Mouse (Mus musculus) mesoderm, embryonic 11.5 days (tissue): ENCODE data around the gene Hoxd3.
A peak's percentile ranks its signal among the peaks of the same experiment; 100 is the strongest.

ENCODE experiments used
- DNase-seq: peaks from one replicate; pipeline ENCODE4 v3.0.0-alpha.2; 2012; ENCODE audit warnings: low read depth, low spot score

Gene Hoxd3

DNA sequence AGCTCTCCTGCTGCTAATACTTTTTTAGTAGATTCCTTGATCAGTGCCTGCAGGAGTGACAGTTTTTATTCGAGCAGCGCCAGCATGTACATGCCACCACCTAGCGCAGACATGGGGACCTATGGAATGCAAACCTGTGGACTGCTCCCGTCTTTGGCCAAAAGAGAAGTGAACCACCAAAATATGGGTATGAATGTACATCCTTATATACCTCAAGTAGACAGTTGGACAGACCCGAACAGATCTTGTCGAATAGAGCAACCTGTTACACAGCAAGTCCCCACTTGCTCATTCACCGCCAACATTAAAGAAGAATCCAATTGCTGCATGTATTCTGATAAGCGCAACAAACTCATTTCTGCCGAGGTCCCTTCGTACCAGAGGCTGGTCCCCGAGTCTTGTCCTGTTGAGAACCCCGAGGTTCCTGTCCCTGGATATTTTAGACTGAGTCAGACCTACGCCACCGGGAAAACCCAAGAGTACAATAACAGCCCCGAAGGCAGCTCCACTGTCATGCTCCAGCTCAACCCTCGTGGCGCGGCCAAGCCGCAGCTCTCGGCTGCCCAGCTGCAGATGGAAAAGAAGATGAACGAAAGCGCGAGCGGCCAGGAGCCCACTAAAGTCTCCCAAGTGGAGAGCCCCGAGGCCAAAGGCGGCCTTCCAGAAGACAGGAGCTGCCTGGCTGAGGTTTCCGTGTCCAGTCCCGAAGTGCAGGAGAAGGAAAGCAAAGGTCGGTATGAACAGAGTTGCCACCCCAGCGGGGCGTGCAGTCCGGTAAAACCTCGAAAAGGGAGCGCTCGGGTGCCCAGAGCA lies 19.5 kb upstream of the Hoxd3 start:
- DNase-seq: no peak

DNA sequence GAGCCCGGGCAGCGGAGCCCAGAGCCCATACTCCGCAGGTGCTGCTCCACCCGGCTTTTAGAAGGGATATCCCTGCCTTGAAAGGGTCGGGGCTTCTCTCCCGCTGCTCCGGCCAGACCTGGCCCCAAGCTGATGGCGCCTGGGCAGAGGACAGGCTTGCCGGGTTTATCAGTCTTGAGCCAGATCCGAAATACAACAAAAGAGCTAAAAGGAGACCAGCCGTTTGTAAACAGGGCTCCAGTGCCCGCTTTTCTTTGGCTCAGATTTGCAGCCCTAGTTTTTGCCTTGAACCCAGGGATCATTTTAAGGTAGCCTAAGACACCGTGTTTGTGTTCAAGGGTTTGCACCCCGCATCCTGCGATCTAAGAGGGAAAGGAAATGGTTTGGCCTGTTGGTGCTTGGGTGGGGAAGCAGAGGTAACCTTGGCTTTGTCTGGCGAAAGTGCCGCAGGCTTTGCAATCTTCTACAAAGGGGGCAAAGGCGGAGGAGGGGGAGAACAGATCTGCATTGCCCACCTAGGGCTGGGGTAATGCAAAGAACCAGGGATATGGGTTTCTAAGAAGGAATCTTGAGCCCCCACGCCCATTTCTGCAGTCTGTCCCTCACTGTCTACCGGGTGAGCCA lies 18.8 kb upstream of the Hoxd3 start:
- DNase-seq: no peak

DNA sequence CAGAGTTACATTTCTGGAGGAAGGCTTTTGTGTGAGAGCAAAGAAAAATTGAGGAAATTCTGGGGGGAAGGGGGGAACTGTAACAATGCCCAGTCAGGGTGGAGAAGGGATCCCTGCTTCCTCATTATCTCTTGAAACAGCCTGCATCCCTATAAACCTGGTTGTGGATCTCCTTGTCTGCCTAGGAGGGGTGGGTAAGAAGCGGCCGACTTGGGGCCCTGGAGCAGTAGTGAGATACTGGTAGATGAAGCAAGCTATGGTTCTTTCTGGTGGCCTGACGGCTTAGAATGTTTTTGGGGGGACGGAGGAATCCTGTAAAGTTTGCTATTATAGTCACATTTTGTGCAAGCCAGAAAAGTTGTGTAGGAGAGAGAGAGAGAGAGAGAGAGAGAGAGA lies 18.3 kb upstream of the Hoxd3 start:
- no peak for DNase-seq

DNA sequence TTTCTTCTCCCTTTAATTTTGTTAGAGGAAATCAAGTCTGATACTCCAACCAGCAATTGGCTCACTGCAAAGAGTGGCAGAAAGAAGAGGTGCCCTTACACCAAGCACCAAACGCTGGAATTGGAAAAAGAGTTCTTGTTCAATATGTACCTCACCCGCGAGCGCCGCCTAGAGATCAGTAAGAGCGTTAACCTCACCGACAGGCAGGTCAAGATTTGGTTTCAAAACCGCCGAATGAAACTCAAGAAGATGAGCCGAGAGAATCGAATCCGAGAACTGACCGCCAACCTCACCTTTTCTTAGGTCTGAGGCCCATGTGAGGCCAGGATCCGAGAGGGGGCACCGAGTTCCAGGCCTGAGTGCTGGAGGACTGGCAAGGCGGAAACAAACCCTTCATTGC lies 17.7 kb upstream of the Hoxd3 start:
- peak; percentile 82 for DNase-seq

DNA sequence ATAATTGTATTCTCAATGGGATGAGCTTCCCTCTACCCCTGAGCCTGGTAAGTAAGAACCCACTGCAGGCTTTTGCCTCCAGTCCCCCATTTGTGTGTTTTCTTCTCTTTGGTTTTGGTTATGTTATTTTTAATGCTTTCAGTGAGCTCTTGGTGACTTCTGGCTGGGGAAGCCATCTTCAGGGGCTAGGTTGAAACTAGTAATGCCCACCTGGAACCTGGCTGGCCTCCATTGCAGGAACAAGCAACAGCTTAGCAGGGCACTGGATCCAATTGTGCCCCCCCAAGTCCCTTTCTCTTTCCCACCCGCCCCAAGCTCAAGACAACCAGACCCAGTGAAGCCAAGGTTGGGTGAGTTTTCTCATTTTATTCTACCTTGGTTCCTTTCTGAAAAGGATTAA lies 16.3 kb upstream of the Hoxd3 start:
- no peak for DNase-seq

DNA sequence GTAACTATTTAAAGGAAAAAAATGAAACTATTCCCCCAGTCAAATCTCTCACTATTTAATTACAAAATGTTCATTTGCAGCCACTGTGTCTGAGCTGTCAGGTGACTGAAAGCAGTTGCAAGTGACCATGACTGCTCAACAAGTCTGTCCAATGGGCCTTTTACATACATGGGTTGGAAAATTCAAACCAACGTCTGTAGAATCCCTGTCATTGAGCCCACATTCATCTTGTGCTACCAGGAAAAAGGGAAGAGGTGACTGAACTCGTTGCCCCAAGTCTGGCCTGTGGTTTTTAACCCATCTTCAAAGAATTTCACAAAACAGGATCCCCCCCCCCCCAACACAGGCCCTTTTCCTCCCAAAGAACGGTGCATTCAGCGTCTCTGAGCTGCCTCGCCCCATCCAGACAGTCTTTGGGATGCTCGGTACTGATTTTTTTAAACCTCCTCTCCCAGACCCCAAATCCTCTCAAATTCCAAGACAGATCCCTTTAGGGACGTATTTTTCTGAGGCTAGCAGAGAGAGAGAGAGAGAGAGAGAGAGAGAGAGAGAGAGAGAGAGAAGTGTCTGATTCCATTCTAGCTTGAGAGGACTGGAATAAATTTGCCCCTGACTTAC lies 15.8 kb upstream of the Hoxd3 start:
- DNase-seq: no peak

DNA sequence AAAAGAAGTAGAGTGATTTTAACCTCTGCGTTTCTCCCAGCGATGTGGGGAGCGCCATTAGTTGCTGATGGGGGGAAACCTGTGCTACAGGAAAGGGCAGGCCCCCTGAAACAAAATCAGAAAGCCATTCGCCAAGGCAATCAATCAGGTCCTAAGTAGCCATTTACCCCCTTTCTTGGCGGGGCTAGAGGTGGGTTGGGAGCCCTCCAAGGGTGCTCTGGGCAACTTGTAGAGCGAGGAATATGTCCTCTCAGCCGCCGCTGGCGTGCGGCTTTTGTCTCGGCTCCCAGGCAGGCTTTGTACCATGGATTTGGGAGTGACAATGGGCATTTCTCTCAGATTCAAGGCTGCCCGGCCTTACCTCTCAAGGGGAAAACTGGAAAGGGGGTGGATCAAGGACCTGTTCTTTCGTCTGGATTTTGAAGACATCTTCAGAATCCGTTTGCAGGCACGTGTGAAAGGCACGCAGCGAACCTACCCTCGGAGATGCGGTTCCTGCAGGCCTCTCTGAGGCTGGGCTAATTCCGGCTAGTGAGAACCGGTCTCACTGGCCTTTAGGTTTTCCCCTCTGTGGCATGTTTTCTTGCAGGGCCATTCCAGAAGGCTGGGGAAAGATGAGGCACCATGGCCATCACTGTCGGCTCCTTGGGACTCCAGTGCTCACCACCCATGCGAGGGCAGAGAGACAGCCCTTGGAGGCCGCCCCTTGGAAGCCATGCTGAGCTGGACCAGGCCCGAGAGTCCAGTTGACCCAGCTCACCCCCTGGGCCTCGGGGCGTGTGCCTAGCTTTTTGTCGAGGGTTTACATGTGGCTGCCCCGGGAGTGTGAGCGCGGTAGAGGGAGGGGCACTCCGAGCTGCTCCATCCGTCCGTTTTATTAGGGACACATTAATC lies 15.0 kb upstream of the Hoxd3 start:
- DNase-seq: no peak

DNA sequence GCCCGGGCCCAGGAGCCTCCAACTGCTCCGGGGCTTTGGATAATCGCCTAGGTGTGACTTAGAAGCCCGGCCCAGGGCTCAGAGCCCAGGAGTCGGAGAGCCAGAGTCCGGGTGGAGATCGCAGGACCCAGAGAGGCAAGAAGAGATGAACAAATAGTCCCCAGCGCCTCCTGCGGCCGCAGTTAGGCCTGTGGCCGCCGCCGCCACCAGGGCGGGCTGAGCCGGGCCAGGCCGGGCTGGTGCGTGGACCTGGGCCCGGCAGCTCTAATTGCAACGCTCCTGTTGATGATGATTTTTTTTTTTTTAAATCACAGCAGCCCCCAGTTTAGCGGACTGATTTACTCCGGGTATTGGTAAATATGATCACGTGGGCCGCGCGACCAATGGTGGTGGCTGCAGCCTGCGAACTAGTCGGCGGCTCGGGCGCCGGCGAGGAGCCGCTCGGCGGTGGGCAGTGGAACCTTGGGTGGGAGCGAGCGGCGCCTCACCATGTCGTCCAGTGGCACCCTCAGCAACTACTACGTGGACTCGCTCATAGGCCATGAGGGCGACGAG lies 14.1 kb upstream of the Hoxd3 start, which contains the start of gene Hoxd9:
Gene Hoxd9, plus strand, starts transcription at position 161 of the 555 bp plus-strand sequence.
- DNase-seq: peak; percentile 79

DNA sequence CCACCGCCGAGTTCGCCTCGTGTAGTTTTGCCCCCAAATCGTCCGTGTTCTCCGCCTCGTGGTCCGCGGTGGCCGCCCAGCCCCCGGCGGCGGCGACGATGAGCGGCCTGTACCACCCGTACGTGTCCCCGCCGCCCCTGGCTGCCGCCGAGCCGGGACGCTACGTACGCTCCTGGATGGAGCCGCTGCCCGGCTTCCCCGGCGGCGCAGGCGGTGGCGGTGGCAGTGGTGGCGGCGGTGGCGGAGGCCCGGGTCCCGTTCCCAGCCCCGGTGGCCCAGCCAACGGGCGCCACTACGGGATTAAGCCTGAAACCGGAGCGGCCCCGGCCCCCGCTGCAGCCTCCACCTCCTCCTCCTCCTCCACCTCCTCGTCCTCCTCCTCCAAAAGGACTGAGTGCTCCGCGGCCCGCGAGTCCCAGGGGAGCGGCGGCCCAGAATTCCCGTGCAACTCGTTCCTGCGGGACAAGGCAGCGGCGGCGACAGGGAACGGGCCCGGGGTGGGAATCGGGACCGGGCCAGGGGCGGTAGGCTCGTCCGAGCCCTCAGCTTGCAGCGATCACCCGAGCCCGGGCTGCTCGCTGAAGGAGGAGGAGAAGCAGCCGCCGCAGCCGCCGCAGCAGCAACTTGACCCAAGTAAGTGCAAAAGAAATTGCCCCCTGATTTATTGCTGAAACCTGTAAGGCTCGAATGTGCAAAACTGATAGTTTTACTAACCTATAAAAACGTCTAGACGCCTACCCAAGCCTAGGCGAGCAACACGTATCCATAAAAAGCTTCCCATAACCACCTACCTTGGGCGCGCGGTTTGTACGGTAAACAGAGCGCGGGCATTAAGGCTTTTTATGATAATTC lies 13.3 kb upstream of the Hoxd3 start:
- no peak for DNase-seq

DNA sequence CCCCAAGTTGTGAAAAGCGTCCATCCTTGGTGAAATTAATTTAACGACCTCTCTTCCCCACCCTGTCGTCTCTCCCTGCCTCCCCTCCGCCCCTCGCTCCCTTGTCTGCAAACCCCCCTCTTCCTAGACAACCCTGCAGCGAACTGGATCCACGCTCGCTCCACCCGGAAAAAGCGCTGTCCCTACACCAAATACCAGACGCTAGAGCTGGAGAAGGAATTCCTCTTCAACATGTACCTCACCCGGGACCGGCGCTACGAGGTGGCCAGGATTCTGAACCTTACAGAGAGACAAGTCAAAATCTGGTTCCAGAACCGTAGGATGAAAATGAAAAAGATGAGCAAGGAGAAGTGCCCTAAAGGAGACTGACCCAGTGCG lies 12.7 kb upstream of the Hoxd3 start:
- DNase-seq: no peak

DNA sequence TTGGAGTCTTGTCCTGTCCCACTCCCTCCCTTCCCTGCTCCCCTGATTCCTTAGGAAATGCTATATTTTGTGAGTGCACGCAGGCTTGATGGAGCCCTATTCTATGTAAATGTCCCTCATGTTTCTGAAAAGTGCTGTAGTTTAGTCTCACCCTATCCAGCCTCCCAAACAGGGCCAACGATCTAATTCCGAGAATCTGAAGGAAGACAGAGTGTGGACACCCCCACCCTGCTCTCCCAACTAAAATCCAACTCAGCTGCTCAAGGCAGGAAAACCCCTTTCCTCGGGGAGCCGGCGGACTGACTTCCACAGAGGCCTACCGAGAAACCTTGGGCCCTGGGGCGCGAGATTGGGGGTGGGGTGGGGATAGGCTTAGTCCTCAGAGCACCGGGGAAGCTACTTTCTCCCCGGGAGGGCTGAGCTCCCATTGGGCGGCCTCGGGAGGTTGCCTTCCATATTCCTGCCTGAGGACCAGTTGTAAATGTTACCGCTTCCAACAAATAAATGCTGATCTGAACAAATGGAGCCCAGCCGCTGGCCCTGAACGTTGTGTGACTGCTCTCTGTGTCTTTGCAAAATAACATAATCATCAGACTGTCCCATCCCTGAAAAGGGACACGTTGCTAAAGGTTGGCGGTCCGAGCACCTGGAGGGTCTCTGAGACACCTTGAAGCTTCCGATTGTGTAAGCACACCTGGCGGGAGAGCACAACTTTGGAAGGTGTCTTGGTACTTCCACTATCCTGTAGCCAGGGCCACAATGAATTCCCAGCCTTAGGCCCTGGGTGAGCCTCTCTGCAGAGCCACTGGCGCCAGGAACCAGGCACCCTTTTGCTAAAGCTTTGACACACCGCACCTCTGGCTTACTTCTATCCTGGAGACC lies 11.8 kb upstream of the Hoxd3 start:
- no peak for DNase-seq

DNA sequence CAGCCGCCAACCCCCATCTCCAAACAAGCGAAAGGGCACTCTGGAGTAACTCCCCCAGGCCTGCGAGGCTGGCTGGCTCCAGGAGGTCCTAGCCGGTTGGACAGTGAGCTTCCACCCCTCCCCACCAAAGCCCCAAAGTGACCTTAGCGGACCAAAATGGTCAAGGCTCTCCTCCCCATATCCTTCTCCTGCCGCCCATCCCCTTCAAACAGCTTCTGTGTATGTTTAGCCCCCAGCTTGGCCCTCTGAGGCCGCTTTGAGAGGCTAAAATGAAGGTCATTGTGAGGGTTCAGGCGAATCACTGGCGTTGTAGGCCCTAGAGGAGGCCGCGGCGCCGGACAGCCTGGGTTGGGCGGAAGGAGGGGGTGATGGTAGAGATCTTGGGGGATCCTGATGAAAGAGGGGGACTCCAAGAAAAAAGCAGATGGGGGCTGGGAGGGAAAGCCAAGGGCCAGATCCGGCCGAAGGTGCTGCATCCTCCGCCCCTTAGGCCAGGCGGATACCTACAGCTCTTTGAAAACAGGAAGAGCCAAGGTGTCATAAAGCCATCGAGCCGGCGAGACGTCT lies 11.1 kb upstream of the Hoxd3 start:
- no peak for DNase-seq

DNA sequence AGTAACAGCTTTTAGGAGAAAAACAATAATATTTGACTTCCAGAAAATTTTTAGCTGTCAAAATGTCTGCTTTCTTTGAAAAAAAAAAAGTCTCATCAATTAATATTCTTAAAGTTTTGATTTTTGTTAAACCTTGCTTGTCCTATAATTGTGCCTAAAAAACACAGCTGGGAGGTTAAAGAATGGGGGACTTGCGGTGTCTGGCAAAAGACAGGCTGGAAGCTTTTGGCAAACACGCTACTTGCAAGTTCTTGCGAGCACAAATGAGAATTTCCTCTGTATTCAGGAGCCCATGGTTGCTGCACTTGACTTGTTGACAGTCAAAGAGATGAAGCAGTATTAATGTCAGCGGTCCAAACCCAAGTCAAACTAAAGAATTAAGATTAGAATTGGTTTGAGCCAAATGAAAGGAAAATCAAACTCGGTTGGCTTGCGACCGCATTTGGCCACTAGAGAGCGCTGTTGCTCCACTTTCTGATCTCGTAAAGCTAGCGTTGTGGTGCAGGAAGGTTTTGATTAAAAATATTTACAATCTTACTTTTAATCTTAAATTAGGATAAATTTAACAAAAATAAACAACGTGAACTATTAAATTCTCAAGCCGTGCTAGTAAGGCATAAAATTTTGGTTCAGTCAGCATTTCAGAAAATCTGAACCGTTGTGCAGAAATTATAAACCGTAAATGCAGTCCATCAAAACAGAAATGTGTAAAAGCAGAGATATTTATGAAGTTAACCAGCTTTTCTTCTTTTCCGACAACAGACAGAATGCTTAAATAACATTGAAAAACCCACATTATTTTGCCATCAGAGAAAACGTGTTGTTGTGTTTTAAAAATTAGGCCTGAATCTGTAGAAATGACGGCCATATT lies 9.5 kb upstream of the Hoxd3 start:
- DNase-seq: peak; percentile 84

DNA sequence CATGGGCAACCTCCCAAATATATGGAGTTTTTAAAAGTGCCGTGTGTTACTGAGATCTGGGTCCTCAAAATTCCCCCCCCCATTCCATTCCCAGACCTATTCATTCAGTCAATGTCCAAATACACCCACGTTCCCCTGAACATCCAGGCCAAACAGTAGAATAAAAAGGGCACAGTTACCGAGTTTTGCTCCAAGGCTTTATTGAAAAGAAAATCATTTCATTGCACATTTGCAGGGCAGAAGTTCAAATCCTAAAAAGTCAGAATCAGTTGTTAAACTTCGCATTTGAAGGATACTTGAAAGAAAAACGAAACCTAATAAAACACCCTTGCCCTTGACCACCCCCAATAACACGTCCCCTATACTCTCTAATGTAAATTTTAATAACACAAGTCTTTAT lies 8.9 kb upstream of the Hoxd3 start:
- no peak for DNase-seq

DNA sequence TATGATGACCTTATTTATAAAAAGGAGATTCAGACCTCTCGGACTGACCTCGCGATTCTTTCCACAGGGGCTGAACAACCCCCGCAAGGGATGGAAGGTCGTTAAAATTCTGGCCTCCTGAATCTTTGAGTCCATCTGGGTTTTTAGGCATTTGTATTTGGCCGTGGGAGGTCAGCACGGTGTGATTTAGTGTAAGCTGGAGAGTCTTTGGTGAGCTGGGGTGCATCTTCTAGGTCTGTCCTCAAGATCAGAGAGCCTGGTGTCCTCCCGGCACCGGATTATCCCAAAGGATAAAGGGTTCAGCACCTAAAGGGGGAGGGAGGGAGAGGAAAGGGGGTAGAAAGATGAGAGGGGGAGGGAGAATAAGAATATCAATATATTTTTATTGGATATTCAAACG lies 8.4 kb upstream of the Hoxd3 start:
- no peak for DNase-seq

DNA sequence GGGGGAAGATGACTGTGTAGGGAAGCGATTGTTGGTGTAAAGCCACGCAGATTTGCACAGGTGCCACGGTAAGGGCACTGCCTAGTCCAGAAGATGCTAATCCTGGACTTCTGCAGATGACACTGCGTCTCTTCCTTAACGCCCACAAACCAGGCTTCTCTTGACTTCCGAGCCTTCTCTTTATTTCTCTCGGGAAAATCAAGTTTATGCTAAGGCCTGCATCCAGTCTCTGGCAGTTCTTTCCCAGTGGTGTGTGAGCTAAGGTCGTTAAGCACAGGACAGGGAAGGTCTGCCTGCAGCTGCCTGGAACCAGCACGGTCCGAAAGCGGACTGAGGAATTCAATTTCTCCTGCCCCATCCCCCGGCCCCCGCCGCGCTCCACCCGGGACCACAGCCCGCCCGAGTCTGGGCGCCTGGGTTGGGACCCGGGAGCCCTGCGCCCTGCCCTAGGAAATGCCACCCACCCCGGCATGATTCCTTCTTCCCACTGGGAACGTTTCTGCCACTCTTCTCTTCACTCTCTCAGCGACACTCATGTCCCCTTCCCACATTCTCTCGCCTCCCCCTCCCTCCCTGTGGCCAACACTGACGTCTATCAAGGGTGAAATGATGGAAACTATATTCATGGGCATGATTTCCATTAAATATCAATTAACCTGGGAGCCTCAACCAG lies 7.9 kb upstream of the Hoxd3 start:
- no peak for DNase-seq

DNA sequence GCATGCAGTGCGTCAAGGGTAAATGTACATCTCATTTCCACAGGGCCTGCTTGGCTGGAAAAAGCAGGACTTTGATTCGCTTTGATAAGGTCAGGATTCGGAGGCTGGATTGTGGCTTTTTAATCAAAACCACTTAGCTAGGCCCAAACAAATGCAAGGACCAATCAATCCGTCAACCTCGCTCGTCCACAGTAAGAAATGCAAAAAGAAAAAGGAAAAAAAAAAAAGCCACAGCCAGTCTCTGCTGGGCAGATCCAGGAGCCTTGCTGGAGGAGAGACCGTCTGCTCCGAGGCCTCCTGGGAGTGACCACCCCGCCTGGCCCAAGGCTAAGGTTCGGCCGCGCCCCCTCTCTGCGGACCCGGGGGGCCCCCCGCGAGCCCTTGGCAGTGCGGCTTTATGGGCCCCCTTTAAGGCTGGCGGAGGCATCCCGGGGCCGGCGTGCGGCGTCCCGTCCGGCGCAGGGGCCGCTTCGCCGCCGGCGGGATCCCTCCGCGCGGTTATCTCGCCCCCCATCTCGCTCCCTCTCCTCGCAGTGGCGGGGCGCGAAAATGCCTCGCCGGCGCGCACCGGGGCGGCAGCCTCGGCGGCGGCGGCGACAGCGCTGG lies 7.2 kb upstream of the Hoxd3 start, which contains the start of gene Hoxd8:
Gene Hoxd8, plus strand, starts transcription at position 223 of the 606 bp plus-strand sequence.
- peak; percentile 92 for DNase-seq
